Mouse (Mus musculus) fat pad, adult 2 months (tissue): ENCODE results near the gene Gm19426.

Source experiments
- DNase-seq: peaks from one replicate; pipeline ENCODE4 v3.0.0-alpha.2; 2011; ENCODE audit warnings: low read depth, low spot score; ENCODE audit errors: extremely low read depth

Gene Gm19426

GRCm38 (mm10) chr2:84743561-84743960 lies at the start of gene Gm19426:
TSS of gene Gm19426 (minus strand) at chr2:84743655.
- no peak for DNase-seq

GRCm38 (mm10) chr2:84793154-84793553 lies 49.7 kb upstream of the Gm19426 start:
- DNase-seq: no peak

GRCm38 (mm10) chr2:84792516-84792915 lies 49.1 kb upstream of the Gm19426 start:
- no peak for DNase-seq

- DNase-seq: no peak
These were observed 47.0 kb upstream of the Gm19426 start for GRCm38 (mm10) chr2:84790418-84790817.

- DNase-seq: no peak
These were observed 44.9 kb upstream of the Gm19426 start for GRCm38 (mm10) chr2:84788316-84788715.

GRCm38 (mm10) chr2:84783840-84784566 lies 40.5 kb upstream of the Gm19426 start:
- DNase-seq: no peak

GRCm38 (mm10) chr2:84783315-84783714 lies 39.9 kb upstream of the Gm19426 start:
- DNase-seq: no peak

- no peak for DNase-seq
These were observed 35.8 kb upstream of the Gm19426 start for GRCm38 (mm10) chr2:84779210-84779609.

GRCm38 (mm10) chr2:84777706-84778105 lies 34.3 kb upstream of the Gm19426 start:
- no peak for DNase-seq

GRCm38 (mm10) chr2:84775665-84776064 lies 32.2 kb upstream of the Gm19426 start:
- no peak for DNase-seq

GRCm38 (mm10) chr2:84775241-84775640 lies 31.8 kb upstream of the Gm19426 start, which contains the start of gene Serping1:
TSS of gene Serping1 (minus strand) at chr2:84775444.
- DNase-seq: no peak

- DNase-seq: no peak
These were observed 31.3 kb upstream of the Gm19426 start for GRCm38 (mm10) chr2:84774751-84775150.

- no peak for DNase-seq
These were observed 29.7 kb upstream of the Gm19426 start for GRCm38 (mm10) chr2:84773195-84773594.

GRCm38 (mm10) chr2:84772454-84772853 lies 29.0 kb upstream of the Gm19426 start:
- DNase-seq: no peak

GRCm38 (mm10) chr2:84770501-84770900 lies 27.0 kb upstream of the Gm19426 start:
- no peak for DNase-seq

- no peak for DNase-seq
These were observed 19.4 kb upstream of the Gm19426 start for GRCm38 (mm10) chr2:84762818-84763217.

GRCm38 (mm10) chr2:84762295-84762694 lies 18.8 kb upstream of the Gm19426 start:
- no peak for DNase-seq

GRCm38 (mm10) chr2:84761840-84762239 lies 18.4 kb upstream of the Gm19426 start:
- DNase-seq: no peak

- DNase-seq: no peak
These were observed 17.9 kb upstream of the Gm19426 start for GRCm38 (mm10) chr2:84761309-84761708.

GRCm38 (mm10) chr2:84760777-84761176 lies 17.3 kb upstream of the Gm19426 start:
- no peak for DNase-seq

GRCm38 (mm10) chr2:84758542-84759127 lies 15.2 kb upstream of the Gm19426 start:
- DNase-seq: no peak

- DNase-seq: no peak
These were observed 13.7 kb upstream of the Gm19426 start for GRCm38 (mm10) chr2:84757026-84757682.
